ENCODE assay signal across 19 mouse cellular contexts in the genomic region with DNA sequence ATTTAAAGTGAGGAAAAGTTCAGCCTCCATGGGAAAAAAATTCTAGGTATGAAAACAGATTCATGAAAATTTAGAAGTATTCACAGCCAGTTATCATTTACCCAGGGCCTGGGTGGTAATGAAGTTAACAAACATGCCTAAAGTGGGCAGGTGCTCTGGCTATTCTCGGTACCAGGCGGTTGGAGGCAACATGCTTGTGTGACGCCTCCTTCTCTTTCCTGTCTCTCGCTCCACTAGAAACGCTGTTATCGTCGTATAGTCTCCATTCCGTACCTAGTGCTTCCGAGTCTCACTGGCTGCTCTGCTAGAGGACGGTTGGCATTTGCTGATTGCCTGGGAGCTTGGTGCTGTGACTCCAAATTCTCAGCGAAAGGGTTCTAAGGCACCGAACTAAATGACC.
DNase-seq lines count a peak whose midpoint lies in the region; ATAC-seq and TF ChIP-seq lines count a peak whose summit lies in the region.
"Had no signal": no experiment of that assay in that cellular context is flagged by ENCODE, and none has a peak within 500 bp of the region (broad histone marks: within the 10 kb centered on the region; RNA-seq: fewer than 3 reads in every experiment).

No protein-coding gene starts in this region.

- H3K9me3 ChIP-seq in heart, embryonic 12.5 days (replicated peaks), result no peaks in the 10 kb centered on the region
- H3K9me3 ChIP-seq in lung, embryonic 14.5 days (ENCODE audit: low read depth, low read length), result no peaks in the 10 kb centered on the region
- H3K9me3 ChIP-seq in embryonic facial prominence, embryonic 15.5 days (replicated peaks), result no peaks in the 10 kb centered on the region
- H3K9me3 ChIP-seq: liver, embryonic 13.5 days; midbrain, embryonic 15.5 days; neural tube, embryonic 15.5 days had no signal

- TF ChIP-seq CTCF in heart, adult 2 months (IDR thresholded peaks at IDR 0.05), result no peak
- TF ChIP-seq CTCF in lung, embryonic 14.5 days (IDR thresholded peaks at IDR 0.05; ENCODE audit: low read depth), result no peak

- H3K27me3 ChIP-seq in heart, embryonic 12.5 days (replicated peaks), result peaks cover 8% of the 10 kb centered on the region; the same call in 1 of the 2 replicates
- H3K27me3 ChIP-seq in heart, adult 2 months (ENCODE audit: control insufficient read depth, insufficient read depth, low read length), result no peaks in the 10 kb centered on the region
- H3K27me3 ChIP-seq in lung, embryonic 14.5 days (ENCODE audit: insufficient read depth, low read length), result peaks cover 12% of the 10 kb centered on the region; the same call in 1 of the 2 replicates
- H3K27me3 ChIP-seq in embryonic facial prominence, embryonic 15.5 days, result no peaks in the 10 kb centered on the region
- H3K27me3 ChIP-seq: liver, embryonic 13.5 days; megakaryocyte, embryonic 14.5 days; midbrain, embryonic 15.5 days; neural tube, embryonic 15.5 days had no signal

- intact Hi-C loops in heart, adult 2 months (cut with DNase I), result no loop called here

- H3K27ac ChIP-seq in heart, embryonic 12.5 days (ENCODE audit: poor library complexity, severe bottlenecking), result no peak overlapping the region
- H3K27ac ChIP-seq in heart, adult 2 months, result no peak overlapping the region
- no peak overlapping the region for H3K27ac ChIP-seq in lung, embryonic 14.5 days (ENCODE audit: low read depth)
- no peak overlapping the region for H3K27ac ChIP-seq in embryonic facial prominence, embryonic 15.5 days (replicated peaks)
- H3K27ac ChIP-seq: liver, embryonic 13.5 days; midbrain, embryonic 15.5 days; neural tube, embryonic 15.5 days had no signal

- no peak for TF ChIP-seq EP300 in heart, adult 2 months (IDR thresholded peaks at IDR 0.05; ENCODE audit: insufficient read depth, low read depth, low read length)

- peak overlapping the region; percentile 8; the same call in 1 of the 2 replicates for H3K4me3 ChIP-seq in heart, embryonic 12.5 days
- no peak overlapping the region for H3K4me3 ChIP-seq in heart, adult 2 months
- no peak overlapping the region for H3K4me3 ChIP-seq in lung, embryonic 14.5 days (ENCODE audit: low read depth, low read length)
- H3K4me3 ChIP-seq in embryonic facial prominence, embryonic 15.5 days (replicated peaks), result no peak overlapping the region
- H3K4me3 ChIP-seq: liver, embryonic 13.5 days; megakaryocyte, embryonic 14.5 days; midbrain, embryonic 15.5 days; neural tube, embryonic 15.5 days had no signal

- peaks cover 13% of the 10 kb centered on the region for H3K4me1 ChIP-seq in heart, embryonic 12.5 days (replicated peaks)
- no peaks in the 10 kb centered on the region for H3K4me1 ChIP-seq in heart, adult 2 months (ENCODE audit: control insufficient read depth, insufficient read depth, low read length)
- no peaks in the 10 kb centered on the region for H3K4me1 ChIP-seq in lung, embryonic 14.5 days (ENCODE audit: insufficient read depth)
- peaks cover 12% of the 10 kb centered on the region for H3K4me1 ChIP-seq in embryonic facial prominence, embryonic 15.5 days
- H3K4me1 ChIP-seq: liver, embryonic 13.5 days; megakaryocyte, embryonic 14.5 days had no signal

- no peak for ATAC-seq in heart, embryonic 12.5 days (ENCODE audit: insufficient number of reproducible peaks, low FRiP score)
- ATAC-seq in lung, embryonic 14.5 days (ENCODE audit: insufficient read depth), result no peak
- no peak for ATAC-seq in embryonic facial prominence, embryonic 15.5 days (ENCODE audit: insufficient number of reproducible peaks, low FRiP score, low TSS enrichment, low read depth)
- ATAC-seq: forebrain, embryonic 14.5 days; midbrain, embryonic 15.5 days had no signal

- H3K79me2 ChIP-seq in heart, adult 2 months (replicated peaks; ENCODE audit: control insufficient read depth, insufficient read depth, low read length), result no peaks in the 10 kb centered on the region

- no peak for DNase-seq in heart, adult 2 months
- no peak for DNase-seq in lung, embryonic 14.5 days
- DNase-seq in lung, postnatal 10 days, result no peak
- peak; percentile 6 for DNase-seq in heart, postnatal 4 days
- DNase-seq in kidney, adult 11 months, result no peak
- DNase-seq in adrenal gland, adult 18-20 months (ENCODE audit: low spot score in 2 of 2), result no peak
- DNase-seq: adrenal gland, adult 2 months; cerebellum, adult 8-10 months; gastrocnemius, postnatal 36 days; kidney, postnatal 36 days; liver, embryonic 13.5 days; lung, postnatal 14 days; thymus, adult 2 months had no signal

- 23% methylated on average over 12 of the region's 12 CpGs for WGBS in heart, embryonic 12.5 days
- 24% methylated on average over 12 of the region's 12 CpGs for WGBS in heart, adult 2 months
- WGBS in lung, embryonic 14.5 days, result 24% methylated on average over 12 of the region's 12 CpGs
- WGBS in embryonic facial prominence, embryonic 15.5 days, result 54% methylated on average over 12 of the region's 12 CpGs

- H3K4me2 ChIP-seq in heart, embryonic 12.5 days, result peak overlapping the region; percentile 62
- peak overlapping the region; percentile 15; the same call in 1 of the 2 replicates for H3K4me2 ChIP-seq in lung, embryonic 14.5 days
- 0 out of 2 replicates have a peak overlapping the region, but pooled peaks have one; percentile 4 for H3K4me2 ChIP-seq in embryonic facial prominence, embryonic 15.5 days (replicated peaks)
- H3K4me2 ChIP-seq: liver, embryonic 13.5 days; midbrain, embryonic 15.5 days; neural tube, embryonic 15.5 days had no signal

- H3K9ac ChIP-seq in heart, embryonic 12.5 days, result no peak overlapping the region
- no peak overlapping the region for H3K9ac ChIP-seq in heart, adult 2 months (ENCODE audit: low read depth, low read length)
- no peak overlapping the region for H3K9ac ChIP-seq in lung, embryonic 14.5 days
- H3K9ac ChIP-seq in embryonic facial prominence, embryonic 15.5 days, result no peak overlapping the region
- H3K9ac ChIP-seq: liver, embryonic 13.5 days; midbrain, embryonic 15.5 days; neural tube, embryonic 15.5 days had no signal

- TF ChIP-seq POLR2A in heart, adult 2 months (IDR thresholded peaks at IDR 0.05; ENCODE audit: insufficient read depth, low read depth, low read length), result no peak

- no peaks in the 10 kb centered on the region for H3K36me3 ChIP-seq in heart, embryonic 12.5 days
- no peaks in the 10 kb centered on the region for H3K36me3 ChIP-seq in heart, adult 2 months (ENCODE audit: control insufficient read depth, insufficient read depth, low read length)
- H3K36me3 ChIP-seq in lung, embryonic 14.5 days (ENCODE audit: insufficient read depth), result no peaks in the 10 kb centered on the region
- H3K36me3 ChIP-seq in embryonic facial prominence, embryonic 15.5 days, result no peaks in the 10 kb centered on the region
- H3K36me3 ChIP-seq: liver, embryonic 13.5 days; midbrain, embryonic 15.5 days; neural tube, embryonic 15.5 days had no signal

Comparison
In these comparisons a context has a peak if more than half of its experiments do, and no peak if none do; other contexts are left out.
1. H3K4me2 ChIP-seq: peak in every context shown above with its lines; median percentile 62 in heart, embryonic 12.5 days; 15 in lung, embryonic 14.5 days; 4 in embryonic facial prominence, embryonic 15.5 days.